Mouse (Mus musculus) heart, adult 18-20 months (tissue): ENCODE measurements around the gene Gper1. TPM values are rescaled to one million over a fixed set of nuclear protein-coding genes. Genes with fewer than 3 reads are reported as not detected.
"Not testable (repeated sequence)": the region's sequence is repeated elsewhere in the genome, so short reads cannot be mapped to it uniquely, and the experiment has no call there.

ENCODE experiments used
- DNase-seq, 2 experiments: peaks; one replicate each; pipeline ENCODE4 v3.0.0; 2021 to 2022; ENCODE audit warnings: mixed read lengths in 1 of 2
- total RNA-seq, 2 experiments: library from RNA; stranded (reverse); gene quantifications; 2 replicates each; pipeline ENCODE4 v1.2.3; 2021

Gene Gper1
- total RNA-seq, 2 experiments from 2014 or later, result 1.1 to 1.3 TPM

DNA sequence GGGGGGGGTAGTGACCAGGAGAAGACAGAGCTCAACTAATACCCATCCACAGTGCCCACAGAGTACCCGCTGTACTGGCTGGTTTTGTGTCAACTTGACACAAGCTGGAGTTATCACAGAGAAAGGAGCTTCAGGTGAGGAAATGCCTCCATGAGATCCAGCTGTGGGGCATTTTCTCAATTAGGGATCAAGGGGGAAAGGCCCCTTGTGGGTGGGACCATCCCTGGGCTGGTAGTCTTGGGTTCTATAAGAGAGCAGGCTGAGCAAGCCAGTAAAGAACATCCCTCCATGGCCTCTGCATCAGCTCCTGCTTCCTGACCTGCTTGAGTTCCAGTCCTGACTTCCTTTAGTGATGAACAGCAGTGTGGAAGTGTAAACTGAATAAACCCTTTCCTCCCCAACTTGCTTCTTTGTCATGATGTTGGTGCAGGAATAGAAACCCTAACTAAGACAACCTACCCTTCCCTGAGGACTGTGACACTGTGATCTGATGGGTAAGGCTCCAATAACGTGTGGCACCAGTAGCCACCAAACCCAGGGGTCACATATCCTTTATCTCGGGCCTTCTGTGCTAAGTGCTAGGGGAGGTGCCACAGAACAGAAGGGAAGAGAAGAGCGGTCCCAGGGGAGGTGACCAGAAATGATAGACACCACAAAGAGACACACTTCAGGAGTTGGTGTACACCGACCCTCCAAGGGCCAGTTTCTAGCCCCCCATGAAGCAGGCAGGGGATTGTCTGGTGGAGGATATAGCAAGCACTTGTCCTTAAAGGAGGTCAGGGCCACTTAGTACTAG, 32.4 kb upstream of the Gper1 start:
- not testable (repeated sequence) for DNase-seq

- DNase-seq, result peak; percentile 55 to 72
Observed at GRCm38 (mm10) chr5:139391309-139391990, 31.5 kb upstream of the Gper1 start.

- DNase-seq, result no peak
Observed at GRCm38 (mm10) chr5:139392219-139393196, 30.4 kb upstream of the Gper1 start.

- DNase-seq, result no peak
Observed at GRCm38 (mm10) chr5:139393197-139393588, 29.8 kb upstream of the Gper1 start.

- DNase-seq, result peak in 1 of 2 experiments; percentile 19
Observed at GRCm38 (mm10) chr5:139394399-139394798, 28.6 kb upstream of the Gper1 start.

- no peak for DNase-seq
Observed at GRCm38 (mm10) chr5:139395528-139395927, 27.4 kb upstream of the Gper1 start.

DNA sequence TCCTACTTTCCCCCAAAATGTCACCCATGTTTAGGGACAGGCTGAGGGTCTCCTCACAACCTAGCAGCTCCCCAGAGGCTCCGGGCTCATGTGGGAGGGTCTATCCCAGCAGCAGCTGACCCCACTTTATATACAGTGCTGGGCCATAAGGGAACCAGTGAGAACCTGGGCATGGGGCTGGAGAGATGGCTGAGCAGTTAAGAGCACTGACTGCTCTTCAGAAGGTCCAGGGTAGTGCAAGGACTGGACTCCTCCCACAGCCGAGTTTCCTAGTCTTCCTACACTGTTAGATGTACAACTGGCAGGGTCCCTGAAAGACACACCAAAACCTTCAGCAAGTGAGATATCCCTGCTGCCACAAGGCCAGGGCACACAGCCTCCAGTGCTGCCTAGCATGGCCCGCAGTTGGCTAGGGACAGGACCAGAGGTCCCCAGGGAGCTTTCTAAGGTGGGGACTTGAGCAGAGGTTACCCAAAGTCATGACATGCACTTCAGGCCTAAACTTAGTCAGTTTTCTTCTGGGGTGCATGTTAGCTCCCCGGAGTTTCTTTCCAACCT, 25.5 kb upstream of the Gper1 start:
- DNase-seq, result peak in 1 of 2 experiments; percentile 13

DNA sequence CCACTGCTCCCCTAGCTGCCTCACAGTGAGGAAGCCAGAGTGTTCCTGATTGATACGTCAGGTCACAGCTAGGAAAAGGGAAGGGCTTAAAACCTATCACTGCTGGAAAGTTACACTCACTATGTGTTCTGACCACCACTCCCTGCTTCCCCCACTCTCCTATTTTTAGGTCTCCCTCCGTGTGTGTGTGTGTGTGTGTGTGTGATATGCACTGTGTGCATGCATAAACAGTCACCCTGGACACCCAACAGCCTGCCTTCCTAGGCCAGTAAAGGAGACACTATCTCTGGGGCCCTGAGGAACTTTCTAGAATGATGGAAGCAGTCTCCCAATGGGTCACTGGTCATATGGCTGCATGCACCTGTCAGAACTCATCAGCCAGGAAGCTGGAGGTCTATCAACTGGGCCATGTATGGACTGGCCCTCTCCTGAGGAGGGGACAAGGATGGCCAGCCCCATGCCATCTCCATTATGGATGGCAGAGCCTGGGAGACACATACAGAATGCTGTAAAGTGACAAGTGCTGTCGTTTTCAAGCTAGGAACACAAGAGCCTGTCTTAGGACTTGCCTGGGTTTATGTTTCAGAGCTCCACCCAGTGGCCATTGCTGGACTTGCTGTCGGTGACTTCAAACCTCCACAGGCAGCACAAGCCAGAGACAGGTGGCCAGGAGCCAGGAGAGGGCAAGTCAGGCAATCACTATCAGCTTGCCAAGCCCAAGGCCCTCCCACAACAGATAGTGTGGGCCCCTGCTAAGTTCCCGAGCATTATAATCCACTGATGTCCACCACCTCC, 24.8 kb upstream of the Gper1 start:
- peak; percentile 95 to 99 for DNase-seq

DNA sequence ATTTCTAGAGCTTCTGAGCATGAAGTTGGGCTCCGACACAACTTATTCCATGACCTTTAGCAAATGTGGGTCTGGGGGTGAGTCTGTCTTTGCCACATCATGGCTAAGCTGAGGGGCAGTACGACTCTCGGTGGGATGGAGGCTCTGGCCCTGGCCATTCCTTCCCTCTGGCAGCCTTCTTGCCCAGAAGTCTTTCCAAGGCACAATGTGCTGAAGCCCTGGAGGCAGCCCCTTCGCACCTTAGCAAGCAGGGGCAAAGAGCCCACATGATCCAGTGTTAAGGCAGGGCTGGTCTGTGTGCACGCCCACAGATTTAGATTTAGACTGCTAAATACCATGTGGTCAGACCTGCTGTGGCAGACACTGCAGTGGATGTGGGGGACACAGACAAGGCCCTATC, 24.2 kb upstream of the Gper1 start:
- DNase-seq, result no peak

DNA sequence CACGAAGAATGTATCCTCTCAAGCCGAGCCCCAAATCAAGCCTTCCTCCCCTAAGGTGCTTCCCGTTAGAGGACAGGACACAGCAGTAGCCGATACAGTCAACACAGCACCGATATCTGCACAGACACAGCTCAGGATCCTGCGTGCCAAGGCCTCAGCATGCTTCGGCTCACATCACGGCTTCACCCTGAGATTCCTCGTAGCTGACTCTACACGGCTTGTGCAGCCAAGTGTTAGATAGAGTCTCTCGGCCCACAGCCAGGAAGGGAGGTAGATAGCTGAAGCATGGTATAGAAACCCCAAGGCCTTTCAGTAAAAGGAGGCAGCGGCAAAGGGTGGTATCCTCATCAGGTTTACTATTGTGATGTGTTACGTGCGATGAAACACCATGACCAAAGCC, 23.0 kb upstream of the Gper1 start:
- peak in 1 of 2 experiments; percentile 12 for DNase-seq

DNA sequence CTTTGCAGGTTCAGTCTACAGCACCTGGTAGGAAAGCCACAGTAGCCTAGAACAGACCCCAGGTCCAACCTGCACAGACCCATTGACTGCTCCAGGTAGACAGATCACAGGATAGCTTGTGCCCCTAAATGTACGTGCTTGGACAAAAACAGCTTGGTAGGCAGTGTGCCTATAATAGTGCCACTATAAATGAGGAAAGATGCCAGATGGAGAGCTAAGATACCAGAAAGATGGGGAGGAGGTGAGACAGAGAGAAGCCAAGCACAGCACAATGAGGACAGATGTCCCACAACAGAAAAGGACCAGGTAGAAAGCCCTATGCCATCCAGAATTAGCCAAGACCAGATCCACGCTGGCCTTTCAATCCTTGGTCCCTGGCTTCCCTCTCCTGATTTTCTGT, 20.8 kb upstream of the Gper1 start:
- DNase-seq, result no peak

- DNase-seq, result no peak
Observed at GRCm38 (mm10) chr5:139403692-139404260, 19.2 kb upstream of the Gper1 start.

DNA sequence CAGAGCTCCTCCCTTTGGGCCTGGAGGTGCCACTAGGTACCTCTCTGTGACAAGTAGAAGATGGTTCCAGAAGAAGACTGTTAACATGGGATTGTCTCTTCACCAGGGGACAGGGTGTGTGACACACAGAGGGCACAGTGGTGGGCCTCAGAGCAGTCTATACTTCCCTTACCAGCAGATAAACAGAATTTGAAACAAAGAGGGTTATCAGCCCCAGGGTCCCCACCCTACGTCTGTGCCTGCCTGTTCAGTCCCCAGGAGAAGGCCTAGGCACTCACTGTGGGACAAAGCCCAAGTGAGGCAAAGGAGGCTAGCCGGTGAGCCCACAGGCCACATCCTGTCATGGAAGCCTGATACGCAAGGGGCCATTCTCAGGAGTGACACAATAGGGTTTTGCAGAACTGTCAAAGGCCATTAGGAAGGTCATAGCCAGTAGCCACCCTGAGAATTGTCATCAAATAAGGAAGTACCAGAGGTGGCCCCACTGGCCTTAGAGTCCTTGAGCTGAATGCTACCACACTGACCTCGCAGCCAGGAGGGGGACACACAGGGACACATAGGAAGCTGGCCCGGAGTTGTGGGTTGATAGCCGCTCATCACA, 18.1 kb upstream of the Gper1 start, which contains the start of gene C130050O18Rik:
TSS of gene C130050O18Rik (plus strand) at position 480 of the 601 bp plus-strand sequence.
- peak in 1 of 2 experiments; percentile 37 for DNase-seq

DNA sequence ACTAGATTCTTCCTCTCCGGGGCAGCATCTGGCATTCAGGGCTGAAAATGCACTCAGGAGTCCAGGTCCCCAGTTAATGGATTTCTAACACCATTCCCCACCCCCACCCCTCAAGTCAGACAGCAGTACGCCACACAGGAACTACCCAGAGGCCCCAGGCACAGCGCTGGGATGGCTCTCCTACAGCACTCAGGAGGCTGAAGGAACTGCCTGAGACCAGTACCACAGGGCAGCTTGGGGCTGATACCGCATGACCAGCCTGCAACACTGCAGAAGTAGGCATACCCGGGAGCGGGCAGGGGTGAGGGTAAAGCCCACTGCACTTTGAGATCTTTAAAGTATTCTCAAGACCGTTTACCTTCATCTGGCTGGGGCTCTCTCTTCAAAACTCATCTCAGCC, 17.5 kb upstream of the Gper1 start:
- DNase-seq, result no peak

- DNase-seq, result peak; percentile 59 to 76
Observed at GRCm38 (mm10) chr5:139405953-139406352, 17.0 kb upstream of the Gper1 start.

DNA sequence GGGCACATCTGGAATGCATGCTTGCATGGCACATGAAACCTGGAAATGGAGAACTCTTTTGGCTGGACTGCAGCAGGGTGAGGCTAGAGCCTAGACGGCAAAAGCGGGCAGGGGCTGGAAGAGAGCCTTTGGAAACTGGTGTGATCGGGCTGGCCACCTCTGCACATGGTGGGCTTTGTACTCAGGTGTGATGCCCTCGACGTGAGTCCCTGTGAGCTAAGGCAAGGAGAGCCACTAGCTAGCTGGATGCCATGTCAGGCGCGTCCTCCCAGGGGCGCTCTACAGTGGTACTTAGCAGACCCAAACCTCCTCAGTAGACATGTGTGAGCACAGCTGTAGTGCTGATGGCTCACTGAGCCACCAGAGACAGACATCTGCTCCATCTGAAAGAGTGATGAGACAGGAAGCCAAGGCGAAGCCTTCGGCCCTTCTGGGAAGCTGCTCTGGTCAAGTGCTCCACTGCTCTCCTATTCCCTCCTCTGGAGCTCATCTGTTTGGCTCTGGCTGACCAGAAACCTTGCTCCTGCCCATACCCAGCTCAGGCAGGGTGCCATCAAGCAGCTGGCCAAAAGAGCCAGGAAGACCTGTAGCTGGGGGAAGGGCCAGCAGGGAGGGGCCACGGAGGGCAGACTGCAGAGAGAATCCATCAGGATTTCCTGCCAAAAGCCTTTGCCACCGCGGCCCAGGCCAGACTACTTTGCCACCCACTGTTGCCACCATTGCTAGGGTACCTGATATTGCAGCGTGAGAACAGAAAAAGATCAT, 15.6 kb upstream of the Gper1 start:
- DNase-seq, result peak; percentile 70 to 72

DNA sequence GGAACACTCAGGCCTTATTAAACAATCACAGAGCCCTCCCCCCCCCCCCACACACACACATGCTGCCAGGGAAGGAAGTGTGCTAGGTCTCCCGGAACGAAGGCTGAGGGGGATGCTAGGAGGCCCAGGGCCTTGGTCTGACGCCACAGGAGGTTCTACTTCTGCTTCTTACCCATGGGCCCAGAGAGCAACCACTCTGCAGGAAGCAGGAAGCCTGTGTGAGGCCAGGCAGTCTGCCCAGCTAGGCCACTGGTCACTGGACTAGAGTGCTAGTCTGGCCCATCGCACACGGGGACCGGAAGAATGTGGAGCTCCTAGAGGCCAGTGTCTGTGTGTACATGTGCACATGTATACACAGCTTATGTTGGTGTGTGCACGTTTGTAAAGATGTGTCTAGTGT, 14.4 kb upstream of the Gper1 start:
- DNase-seq, result peak; percentile 41 to 77

DNA sequence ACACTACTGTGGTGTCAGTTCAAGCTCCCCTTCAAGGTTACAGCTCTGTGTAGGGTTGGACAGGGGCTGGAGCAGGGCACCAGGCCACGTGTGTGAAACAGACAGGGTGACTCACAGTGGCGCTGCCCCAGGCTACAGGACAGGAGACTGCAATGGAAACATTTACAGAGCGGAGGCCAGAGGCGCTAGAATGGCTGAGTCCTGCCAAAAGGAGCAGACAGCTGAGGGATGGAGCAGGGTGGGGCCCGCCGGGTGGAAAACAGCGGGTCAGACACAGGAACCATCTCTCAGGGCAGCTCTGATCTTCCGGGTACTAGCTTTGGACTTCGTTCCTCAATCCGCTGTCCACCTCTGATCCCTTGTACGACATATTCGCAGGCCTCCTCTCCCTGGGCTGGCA, 13.5 kb upstream of the Gper1 start:
- peak; percentile 84 to 93 for DNase-seq

- peak in 1 of 2 experiments; percentile 37 for DNase-seq
Observed at GRCm38 (mm10) chr5:139410056-139410455, 12.9 kb upstream of the Gper1 start.
